Comparison of ENCODE assay signal across 24 mouse cellular contexts in genomic region chr7:142997403-142998150, GRCm38 (mm10). TPM values are rescaled to one million over a fixed set of nuclear protein-coding genes. Genes with fewer than 3 reads are reported as not detected.
DNase-seq lines count a peak whose midpoint lies in the region; ATAC-seq lines count a peak whose summit lies in the region.
"Had no signal": no experiment of that assay in that cellular context is flagged by ENCODE, and none has a peak within 500 bp of the region (broad histone marks: within the 10 kb centered on the region; RNA-seq: fewer than 3 reads in every experiment).

No protein-coding gene starts in this region.

- H3K27me3 ChIP-seq in heart, embryonic 10.5 days (ENCODE audit: insufficient read depth, poor library complexity, severe bottlenecking), result peaks cover 13% of the 10 kb centered on the region; the same call in 1 of the 2 replicates
- H3K27me3 ChIP-seq in lung, embryonic 16.5 days (ENCODE audit: control insufficient read depth, insufficient read depth, low read depth, low read length), result no peaks in the 10 kb centered on the region
- 0 out of 2 replicates have a peak, but pooled peaks cover 2% of the 10 kb centered on the region for H3K27me3 ChIP-seq in liver, embryonic 13.5 days
- H3K27me3 ChIP-seq: hindbrain, embryonic 15.5 days; kidney, embryonic 15.5 days; limb, embryonic 13.5 days; midbrain, embryonic 12.5 days; neural tube, embryonic 13.5 days had no signal

- H3K27ac ChIP-seq in heart, embryonic 10.5 days, result peak overlapping the region; percentile 6; the same call in 1 of the 2 replicates
- peak overlapping the region; percentile 64 for H3K27ac ChIP-seq in lung, embryonic 16.5 days (ENCODE audit: low read length)
- peak overlapping the region; percentile 92 for H3K27ac ChIP-seq in liver, embryonic 13.5 days
- H3K27ac ChIP-seq: hindbrain, embryonic 15.5 days; kidney, embryonic 15.5 days; limb, embryonic 13.5 days; midbrain, embryonic 12.5 days; neural tube, embryonic 13.5 days had no signal

- no peak overlapping the region for H3K4me2 ChIP-seq in lung, embryonic 16.5 days (ENCODE audit: low read depth, low read length)
- H3K4me2 ChIP-seq in liver, embryonic 13.5 days, result peak overlapping the region; percentile 65
- H3K4me2 ChIP-seq: hindbrain, embryonic 15.5 days; kidney, embryonic 15.5 days; limb, embryonic 13.5 days; midbrain, embryonic 12.5 days; neural tube, embryonic 13.5 days had no signal

- no peak for DNase-seq in heart, embryonic 10.5 days (ENCODE audit: low spot score)
- DNase-seq in heart, postnatal 14 days, result no peak
- no peak for DNase-seq in lung, postnatal 14 days
- no peak for DNase-seq in liver, embryonic 13.5 days
- DNase-seq in lung, postnatal 36 days, result peak; percentile 69
- no peak for DNase-seq in spleen, postnatal 36 days (ENCODE audit: low spot score in 2 of 2)
- no peak for DNase-seq in urinary bladder, postnatal 36 days (ENCODE audit: low spot score in 2 of 2)
- DNase-seq: cerebellum, adult 2 months; gastrocnemius, postnatal 36 days; heart, postnatal 10 days; kidney, postnatal 4 days; layer of hippocampus, adult 9-11 months; spleen, adult 18-20 months; thymus, adult 18-20 months had no signal

- peak; percentile 87 for ATAC-seq in lung, embryonic 16.5 days (ENCODE audit: low read depth)
- ATAC-seq in liver, embryonic 13.5 days (ENCODE audit: low read depth), result no peak
- ATAC-seq: forebrain, embryonic 16.5 days; intestine, embryonic 16.5 days had no signal

- no peaks in the 10 kb centered on the region for H3K36me3 ChIP-seq in heart, embryonic 10.5 days
- no peaks in the 10 kb centered on the region for H3K36me3 ChIP-seq in lung, embryonic 16.5 days (ENCODE audit: control insufficient read depth, insufficient read depth, low read length)
- no peaks in the 10 kb centered on the region for H3K36me3 ChIP-seq in liver, embryonic 13.5 days
- H3K36me3 ChIP-seq: hindbrain, embryonic 15.5 days; kidney, embryonic 15.5 days; limb, embryonic 13.5 days; midbrain, embryonic 12.5 days; neural tube, embryonic 13.5 days had no signal

- no peaks in the 10 kb centered on the region for H3K9me3 ChIP-seq in heart, embryonic 10.5 days
- H3K9me3 ChIP-seq in lung, embryonic 16.5 days (ENCODE audit: control insufficient read depth, low read length), result no peaks in the 10 kb centered on the region
- H3K9me3 ChIP-seq in liver, embryonic 13.5 days (replicated peaks), result no peaks in the 10 kb centered on the region
- H3K9me3 ChIP-seq: hindbrain, embryonic 15.5 days; kidney, embryonic 15.5 days; limb, embryonic 13.5 days; midbrain, embryonic 12.5 days; neural tube, embryonic 13.5 days had no signal

- H3K9ac ChIP-seq in lung, embryonic 16.5 days (ENCODE audit: low read length), result no peak overlapping the region
- H3K9ac ChIP-seq in liver, embryonic 13.5 days, result peak overlapping the region; percentile 70
- H3K9ac ChIP-seq: hindbrain, embryonic 15.5 days; kidney, embryonic 15.5 days; limb, embryonic 13.5 days; midbrain, embryonic 12.5 days; neural tube, embryonic 13.5 days had no signal

- peaks cover 7% of the 10 kb centered on the region for H3K4me1 ChIP-seq in heart, embryonic 10.5 days
- H3K4me1 ChIP-seq in lung, embryonic 16.5 days (replicated peaks; ENCODE audit: control insufficient read depth, insufficient read depth, low read length), result peaks cover 11% of the 10 kb centered on the region; the same call in 1 of the 2 replicates
- H3K4me1 ChIP-seq in liver, embryonic 13.5 days (replicated peaks), result peaks cover 55% of the 10 kb centered on the region
- H3K4me1 ChIP-seq: hindbrain, embryonic 15.5 days; midbrain, embryonic 12.5 days; neural tube, embryonic 13.5 days had no signal

- intact Hi-C loops in heart, postnatal 14 days (cut with DNase I), result loop anchor here (10.0 kb wide), 1 partner anchor 347 kb away; no protein-coding TSS in a partner anchor

- no peak overlapping the region for H3K4me3 ChIP-seq in heart, embryonic 10.5 days
- H3K4me3 ChIP-seq in lung, embryonic 16.5 days (ENCODE audit: low read length), result no peak overlapping the region
- no peak overlapping the region for H3K4me3 ChIP-seq in liver, embryonic 13.5 days (replicated peaks)
- H3K4me3 ChIP-seq: hindbrain, embryonic 15.5 days; kidney, embryonic 15.5 days; limb, embryonic 13.5 days; midbrain, embryonic 12.5 days; neural tube, embryonic 13.5 days had no signal

- 65% methylated on average over 3 of the region's 3 CpGs for WGBS in heart, embryonic 10.5 days
- 21% methylated on average over 3 of the region's 3 CpGs for WGBS in lung, embryonic 16.5 days
- WGBS in liver, embryonic 13.5 days (ENCODE audit: insufficient replicate concordance), result 30% methylated on average over 3 of the region's 3 CpGs

RNA-seq across cellular contexts. Expression of gene Tspan32, which starts 7.3 kb away (rescaled TPM):
- polyA plus RNA-seq in heart, embryonic 10.5 days (2016; fragmentation: Nextera tagmentation; extraction: Ambion mirVana), result 19.3 and 21.1 TPM in 2 replicates
- 1 to 10 TPM in 1 of 2 experiments, under 1 TPM in 1; 0.91 to 1.1 TPM for total RNA-seq in heart, postnatal 14 days (2021)
- 2.6 and 3.3 TPM in 2 replicates for polyA plus RNA-seq in lung, embryonic 16.5 days (2015; fragmentation: Nextera tagmentation; extraction: Ambion mirVana)
- 89.4 and 99.6 TPM in 2 replicates for polyA plus RNA-seq in liver, embryonic 13.5 days (2015; fragmentation: Nextera tagmentation; extraction: Ambion mirVana)

RNA-seq across cellular contexts. Expression of gene Ascl2, which starts 28.5 kb away (rescaled TPM):
- polyA plus RNA-seq in heart, embryonic 10.5 days (2016; fragmentation: Nextera tagmentation; extraction: Ambion mirVana), result 1.1 and 1.2 TPM in 2 replicates
- under 1 TPM in 1 of 2 experiments, not detected in 1; 0.12 TPM for total RNA-seq in heart, postnatal 14 days (2021)
- 3.2 and 3.4 TPM in 2 replicates for polyA plus RNA-seq in lung, embryonic 16.5 days (2015; fragmentation: Nextera tagmentation; extraction: Ambion mirVana)
- 0.83 and 0.85 TPM in 2 replicates for polyA plus RNA-seq in liver, embryonic 13.5 days (2015; fragmentation: Nextera tagmentation; extraction: Ambion mirVana)
- total RNA-seq: gastrocnemius, postnatal 36 days; heart, adult 8-10 months; heart, postnatal 10 days; monocyte, adult 5-6 weeks had no signal

RNA-seq across cellular contexts. Expression of gene Cd81, which starts 55.0 kb away (rescaled TPM):
- 472 and 583 TPM in 2 replicates for polyA plus RNA-seq in heart, embryonic 10.5 days (2016; fragmentation: Nextera tagmentation; extraction: Ambion mirVana)
- total RNA-seq in heart, postnatal 14 days (2021), result 100 to 1,000 TPM; 505 to 506 TPM
- 765 and 788 TPM in 2 replicates for polyA plus RNA-seq in lung, embryonic 16.5 days (2015; fragmentation: Nextera tagmentation; extraction: Ambion mirVana)
- 130 and 131 TPM in 2 replicates for polyA plus RNA-seq in liver, embryonic 13.5 days (2015; fragmentation: Nextera tagmentation; extraction: Ambion mirVana)

Comparison
In these comparisons a context has a peak if more than half of its experiments do, and no peak if none do; other contexts are left out.
1. H3K27ac ChIP-seq: peak in every context shown above with its lines; median percentile 92 in liver, embryonic 13.5 days; 64 in lung, embryonic 16.5 days; 6 in heart, embryonic 10.5 days.